Mouse (Mus musculus): Measurements from ENCODE around the gene Chgb. TPM values are rescaled to one million over a fixed set of nuclear protein-coding genes. Genes with fewer than 3 reads are reported as not detected.
A peak's percentile ranks its signal among the peaks of the same experiment; 100 is the strongest.

The Chgb gene
- polyA plus RNA-seq, 1 experiment: not detected

- Histone ChIP-seq H3K27ac (ENCODE audit: insufficient read depth, low read length) (no peak overlapping the region), H3K9ac (ENCODE audit: low read depth, poor library complexity, severe bottlenecking) (no peak overlapping the region), H3K27me3 (ENCODE audit: control insufficient read depth, insufficient read depth, low read length, poor library complexity, severe bottlenecking) (no peaks in the 10 kb centered on the region), H3K4me1 (ENCODE audit: control insufficient read depth, insufficient read depth, low read length) (no peaks in the 10 kb centered on the region), H3K36me3 (ENCODE audit: control insufficient read depth, insufficient read depth, low read length, poor library complexity, severe bottlenecking) (no peaks in the 10 kb centered on the region), H3K9me3 (replicated peaks; ENCODE audit: control insufficient read depth, insufficient read depth, low read length, poor library complexity, severe bottlenecking) (no peaks in the 10 kb centered on the region), H3K4me3 (ENCODE audit: low read depth, low read length) (no peak overlapping the region)
- no peak for TF ChIP-seq CTCF (IDR thresholded peaks at IDR 0.05; ENCODE audit: low read depth, low read length)
- no peak for TF ChIP-seq POLR2A (IDR thresholded peaks at IDR 0.05; ENCODE audit: insufficient read depth, low read length)
- TF ChIP-seq EP300 (IDR thresholded peaks at IDR 0.05; ENCODE audit: insufficient read depth, low read depth, low read length): no peak
Measured at GRCm38 (mm10) chr2:132757911-132758310, 23.2 kb upstream of the Chgb start.

- Histone ChIP-seq H3K27me3 (ENCODE audit: control insufficient read depth, insufficient read depth, low read length, poor library complexity, severe bottlenecking) (no peaks in the 10 kb centered on the region), H3K9me3 (replicated peaks; ENCODE audit: control insufficient read depth, insufficient read depth, low read length, poor library complexity, severe bottlenecking) (no peaks in the 10 kb centered on the region), H3K27ac (ENCODE audit: insufficient read depth, low read length) (no peak overlapping the region), H3K4me3 (ENCODE audit: low read depth, low read length) (no peak overlapping the region), H3K9ac (ENCODE audit: low read depth, poor library complexity, severe bottlenecking) (no peak overlapping the region), H3K36me3 (ENCODE audit: control insufficient read depth, insufficient read depth, low read length, poor library complexity, severe bottlenecking) (no peaks in the 10 kb centered on the region), H3K4me1 (ENCODE audit: control insufficient read depth, insufficient read depth, low read length) (no peaks in the 10 kb centered on the region)
- no peak for TF ChIP-seq POLR2A (IDR thresholded peaks at IDR 0.05; ENCODE audit: insufficient read depth, low read length)
- no peak for TF ChIP-seq CTCF (IDR thresholded peaks at IDR 0.05; ENCODE audit: low read depth, low read length)
- no peak for TF ChIP-seq EP300 (IDR thresholded peaks at IDR 0.05; ENCODE audit: insufficient read depth, low read depth, low read length)
Measured at GRCm38 (mm10) chr2:132770822-132771221, 10.3 kb upstream of the Chgb start.

GRCm38 (mm10) chr2:132781439-132782068 is 476 bp downstream of the Chgb start:
- no peaks in the 10 kb centered on the region for H3K27me3 ChIP-seq (ENCODE audit: control insufficient read depth, insufficient read depth, low read length, poor library complexity, severe bottlenecking)
- H3K4me3 ChIP-seq (ENCODE audit: low read depth, low read length): peak overlapping the region; percentile 67
- no peaks in the 10 kb centered on the region for H3K36me3 ChIP-seq (ENCODE audit: control insufficient read depth, insufficient read depth, low read length, poor library complexity, severe bottlenecking)
- TF ChIP-seq CTCF (IDR thresholded peaks at IDR 0.05; ENCODE audit: low read depth, low read length) (no peak), EP300 (IDR thresholded peaks at IDR 0.05; ENCODE audit: insufficient read depth, low read depth, low read length) (no peak), POLR2A (IDR thresholded peaks at IDR 0.05; ENCODE audit: insufficient read depth, low read length) (no peak)
- H3K9ac ChIP-seq (ENCODE audit: low read depth, poor library complexity, severe bottlenecking): no peak overlapping the region; the same call in 1 of the 2 replicates
- H3K27ac ChIP-seq (ENCODE audit: insufficient read depth, low read length): no peak overlapping the region
- H3K4me1 ChIP-seq (ENCODE audit: control insufficient read depth, insufficient read depth, low read length): no peaks in the 10 kb centered on the region
- H3K9me3 ChIP-seq (replicated peaks; ENCODE audit: control insufficient read depth, insufficient read depth, low read length, poor library complexity, severe bottlenecking): no peaks in the 10 kb centered on the region

GRCm38 (mm10) chr2:132784039-132784438 is 3.0 kb downstream of the Chgb start:
- TF ChIP-seq EP300 (IDR thresholded peaks at IDR 0.05; ENCODE audit: insufficient read depth, low read depth, low read length) (no peak), POLR2A (IDR thresholded peaks at IDR 0.05; ENCODE audit: insufficient read depth, low read length) (no peak), CTCF (IDR thresholded peaks at IDR 0.05; ENCODE audit: low read depth, low read length) (no peak)
- Histone ChIP-seq H3K4me3 (ENCODE audit: low read depth, low read length) (no peak overlapping the region), H3K27me3 (ENCODE audit: control insufficient read depth, insufficient read depth, low read length, poor library complexity, severe bottlenecking) (no peaks in the 10 kb centered on the region), H3K36me3 (ENCODE audit: control insufficient read depth, insufficient read depth, low read length, poor library complexity, severe bottlenecking) (no peaks in the 10 kb centered on the region), H3K9me3 (replicated peaks; ENCODE audit: control insufficient read depth, insufficient read depth, low read length, poor library complexity, severe bottlenecking) (no peaks in the 10 kb centered on the region), H3K9ac (ENCODE audit: low read depth, poor library complexity, severe bottlenecking) (no peak overlapping the region), H3K4me1 (ENCODE audit: control insufficient read depth, insufficient read depth, low read length) (no peaks in the 10 kb centered on the region), H3K27ac (ENCODE audit: insufficient read depth, low read length) (no peak overlapping the region)

DNA sequence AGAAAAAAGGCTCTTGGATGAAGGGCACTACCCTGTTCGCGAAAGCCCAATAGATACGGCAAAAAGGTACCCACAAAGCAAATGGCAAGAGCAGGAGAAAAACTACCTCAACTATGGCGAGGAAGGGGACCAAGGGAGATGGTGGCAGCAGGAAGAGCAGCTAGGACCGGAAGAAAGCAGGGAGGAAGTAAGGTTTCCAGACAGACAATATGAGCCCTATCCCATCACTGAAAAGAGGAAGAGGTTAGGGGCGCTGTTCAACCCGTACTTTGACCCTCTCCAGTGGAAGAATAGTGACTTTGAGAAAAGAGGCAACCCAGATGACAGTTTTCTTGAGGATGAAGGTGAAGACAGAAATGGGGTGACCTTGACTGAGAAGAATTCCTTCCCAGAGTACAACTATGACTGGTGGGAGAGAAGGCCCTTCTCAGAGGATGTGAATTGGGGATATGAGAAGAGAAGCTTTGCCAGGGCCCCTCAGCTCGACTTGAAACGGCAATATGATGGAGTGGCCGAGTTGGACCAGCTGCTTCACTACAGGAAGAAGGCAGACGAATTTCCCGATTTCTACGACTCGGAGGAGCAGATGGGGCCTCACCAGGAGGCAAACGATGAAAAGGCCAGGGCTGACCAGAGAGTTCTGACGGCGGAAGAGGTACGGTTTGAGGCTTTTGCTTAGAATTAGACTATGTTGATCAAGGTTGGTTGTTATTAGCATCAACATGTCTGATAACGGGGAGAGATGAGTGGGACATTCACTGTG is 12.5 kb downstream of the Chgb start:
- H3K9ac ChIP-seq (ENCODE audit: low read depth, poor library complexity, severe bottlenecking): no peak overlapping the region
- H3K27ac ChIP-seq (ENCODE audit: insufficient read depth, low read length): no peak overlapping the region
- H3K4me3 ChIP-seq (ENCODE audit: low read depth, low read length): no peak overlapping the region
- no peaks in the 10 kb centered on the region for H3K27me3 ChIP-seq (ENCODE audit: control insufficient read depth, insufficient read depth, low read length, poor library complexity, severe bottlenecking)
- H3K4me1 ChIP-seq (ENCODE audit: control insufficient read depth, insufficient read depth, low read length): no peaks in the 10 kb centered on the region
- H3K9me3 ChIP-seq (replicated peaks; ENCODE audit: control insufficient read depth, insufficient read depth, low read length, poor library complexity, severe bottlenecking): no peaks in the 10 kb centered on the region
- TF ChIP-seq EP300 (IDR thresholded peaks at IDR 0.05; ENCODE audit: insufficient read depth, low read depth, low read length) (no peak), POLR2A (IDR thresholded peaks at IDR 0.05; ENCODE audit: insufficient read depth, low read length) (no peak), CTCF (IDR thresholded peaks at IDR 0.05; ENCODE audit: low read depth, low read length) (no peak)
- H3K36me3 ChIP-seq (ENCODE audit: control insufficient read depth, insufficient read depth, low read length, poor library complexity, severe bottlenecking): no peaks in the 10 kb centered on the region

DNA sequence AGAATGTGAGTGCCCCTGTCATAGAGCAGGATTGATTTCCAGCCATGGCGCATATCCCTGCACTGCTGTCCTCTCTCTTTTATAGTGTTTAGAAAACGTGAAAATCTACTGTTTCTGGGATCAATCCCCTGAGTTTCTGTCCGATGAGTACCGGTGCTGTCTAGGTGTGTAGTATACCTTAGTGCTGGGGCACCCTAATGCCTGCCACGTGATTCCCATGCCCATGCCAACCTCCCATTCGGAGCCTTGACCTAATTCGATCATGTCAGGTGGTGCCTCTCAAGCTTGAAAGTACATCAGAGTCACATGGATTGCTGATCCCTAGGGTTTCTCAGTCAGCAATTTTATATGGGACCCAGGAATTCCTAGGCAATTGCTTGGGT is 13.1 kb downstream of the Chgb start:
- no peaks in the 10 kb centered on the region for H3K36me3 ChIP-seq (ENCODE audit: control insufficient read depth, insufficient read depth, low read length, poor library complexity, severe bottlenecking)
- no peak overlapping the region for H3K27ac ChIP-seq (ENCODE audit: insufficient read depth, low read length)
- no peaks in the 10 kb centered on the region for H3K27me3 ChIP-seq (ENCODE audit: control insufficient read depth, insufficient read depth, low read length, poor library complexity, severe bottlenecking)
- no peaks in the 10 kb centered on the region for H3K4me1 ChIP-seq (ENCODE audit: control insufficient read depth, insufficient read depth, low read length)
- no peak overlapping the region for H3K4me3 ChIP-seq (ENCODE audit: low read depth, low read length)
- H3K9me3 ChIP-seq (replicated peaks; ENCODE audit: control insufficient read depth, insufficient read depth, low read length, poor library complexity, severe bottlenecking): no peaks in the 10 kb centered on the region
- no peak overlapping the region for H3K9ac ChIP-seq (ENCODE audit: low read depth, poor library complexity, severe bottlenecking)
- TF ChIP-seq POLR2A (IDR thresholded peaks at IDR 0.05; ENCODE audit: insufficient read depth, low read length): no peak
- no peak for TF ChIP-seq EP300 (IDR thresholded peaks at IDR 0.05; ENCODE audit: insufficient read depth, low read depth, low read length)
- no peak for TF ChIP-seq CTCF (IDR thresholded peaks at IDR 0.05; ENCODE audit: low read depth, low read length)

All from ES-Bruce4 (cell line).